Comparison of ENCODE assay signal across 28 mouse cellular contexts in the genomic region with DNA sequence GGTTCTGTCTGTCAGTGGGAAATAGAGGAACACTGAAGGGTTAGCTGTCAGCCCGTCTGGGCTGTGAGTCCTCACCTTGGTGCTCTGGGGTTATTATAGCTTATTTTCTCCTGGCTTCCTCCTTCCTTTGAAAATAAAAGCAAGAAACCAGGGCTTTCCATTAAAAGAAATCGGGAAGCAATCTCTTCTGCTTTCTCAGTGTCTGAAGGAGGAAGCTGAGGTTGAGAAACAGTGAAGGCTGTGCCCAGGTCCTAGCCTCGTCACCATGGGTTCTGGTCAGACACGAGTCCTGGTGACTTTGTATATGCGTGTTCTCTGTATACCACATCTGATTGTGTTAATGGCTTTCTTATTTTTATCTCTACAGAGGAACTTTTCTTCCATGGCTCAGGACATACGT. TPM values are rescaled to one million over a fixed set of nuclear protein-coding genes. Genes with fewer than 3 reads are reported as not detected.
A peak's percentile ranks its signal among the peaks of the same experiment; 100 is the strongest.
DNase-seq lines count a peak whose midpoint lies in the region; ATAC-seq and TF ChIP-seq lines count a peak whose summit lies in the region.
"Had no signal": no experiment of that assay in that cellular context is flagged by ENCODE, and none has a peak within 500 bp of the region (broad histone marks: within the 10 kb centered on the region; RNA-seq: fewer than 3 reads in every experiment).

No protein-coding gene starts in this region.

- no peak overlapping the region for H3K9ac ChIP-seq in liver, adult 2 months (ENCODE audit: low read depth, low read length)
- no peak overlapping the region for H3K9ac ChIP-seq in MEL (ENCODE audit: control insufficient read depth, low read depth, low read length, poor library complexity, severe bottlenecking)
- H3K9ac ChIP-seq in hindbrain, embryonic 12.5 days, result no peak overlapping the region
- H3K9ac ChIP-seq: heart, embryonic 12.5 days; hindbrain, embryonic 15.5 days; intestine, embryonic 15.5 days; limb, embryonic 15.5 days; midbrain, embryonic 12.5 days; neural tube, embryonic 13.5 days had no signal

- no peak for TF ChIP-seq EP300 in MEL (IDR thresholded peaks at IDR 0.05; ENCODE audit: low read depth in 1 of 2, low read length in 2 of 2)

- no peak for TF ChIP-seq CTCF in liver, adult 2 months (IDR thresholded peaks at IDR 0.05; ENCODE audit: low read depth, low read length)
- TF ChIP-seq CTCF in MEL (IDR thresholded peaks at IDR 0.05 in 2 of 3, conservative IDR thresholded peaks at IDR 0.05 in 1 of 3; ENCODE audit: control insufficient read depth in 1 of 3, insufficient read depth in 1 of 3, low read depth in 2 of 3, low read length in 3 of 3, poor library complexity in 1 of 3, severe bottlenecking in 1 of 3), result no peak
- no peak for TF ChIP-seq CTCF in bone marrow macrophage, adult 2 months (IDR thresholded peaks at IDR 0.05; ENCODE audit: low read depth, low read length)

- DNase-seq in liver, adult 2 months (ENCODE audit: extremely low read depth, low read depth, low spot score), result peak; percentile 42
- DNase-seq in liver (no peak), MEL (ENCODE audit: low read depth, low spot score) (no peak)
- no peak for DNase-seq in forebrain, embryonic 10.5 days (ENCODE audit: extremely low spot score, low spot score)
- DNase-seq: adrenal gland, postnatal 10 days; cerebellum, adult 18-20 months; cerebellum, postnatal 36 days; gastrocnemius, postnatal 14 days; heart, postnatal 36 days; layer of hippocampus, postnatal 36 days; thymus, postnatal 4 days had no signal

- no peaks in the 10 kb centered on the region for H3K27me3 ChIP-seq in liver, adult 2 months (ENCODE audit: control insufficient read depth, insufficient read depth, low read length)
- H3K27me3 ChIP-seq in MEL (ENCODE audit: control insufficient read depth in 1 of 2, insufficient read depth in 2 of 2, low read length in 2 of 2), result peaks cover 1 to 5% of the 10 kb centered on the region in 2 experiments; a peak in 3 of 4 replicates
- no peaks in the 10 kb centered on the region for H3K27me3 ChIP-seq in forebrain, embryonic 10.5 days (ENCODE audit: poor library complexity, severe bottlenecking)
- no peaks in the 10 kb centered on the region for H3K27me3 ChIP-seq in hindbrain, embryonic 12.5 days
- H3K27me3 ChIP-seq: heart, embryonic 12.5 days; hindbrain, embryonic 15.5 days; intestine, embryonic 15.5 days; limb, embryonic 15.5 days; midbrain, embryonic 12.5 days; neural tube, embryonic 13.5 days had no signal

- no peak overlapping the region for H3K4me3 ChIP-seq in liver, adult 2 months (ENCODE audit: insufficient read depth, low read depth, low read length)
- no peak overlapping the region for H3K4me3 ChIP-seq in MEL (ENCODE audit: control insufficient read depth in 1 of 2, insufficient read depth in 1 of 2, low read depth in 2 of 2, low read length in 2 of 2)
- H3K4me3 ChIP-seq in bone marrow macrophage, adult 2 months (ENCODE audit: insufficient read depth, low read length), result peak overlapping the region; percentile 61
- no peak overlapping the region for H3K4me3 ChIP-seq in forebrain, embryonic 10.5 days
- no peak overlapping the region for H3K4me3 ChIP-seq in hindbrain, embryonic 12.5 days
- H3K4me3 ChIP-seq: heart, embryonic 12.5 days; hindbrain, embryonic 15.5 days; intestine, embryonic 15.5 days; limb, embryonic 15.5 days; midbrain, embryonic 12.5 days; neural tube, embryonic 13.5 days had no signal

- no peak overlapping the region for H3K27ac ChIP-seq in liver, adult 2 months (replicated peaks; ENCODE audit: insufficient read depth, low read depth, low read length)
- no peak overlapping the region for H3K27ac ChIP-seq in MEL (ENCODE audit: control insufficient read depth, low read depth, low read length)
- peak overlapping the region; percentile 98 for H3K27ac ChIP-seq in bone marrow macrophage, adult 2 months (ENCODE audit: insufficient read depth, low read depth, low read length)
- no peak overlapping the region for H3K27ac ChIP-seq in forebrain, embryonic 10.5 days
- no peak overlapping the region for H3K27ac ChIP-seq in hindbrain, embryonic 12.5 days
- H3K27ac ChIP-seq: hindbrain, embryonic 15.5 days; intestine, embryonic 15.5 days; kidney, postnatal 0 days; limb, embryonic 15.5 days; midbrain, embryonic 12.5 days; neural tube, embryonic 13.5 days had no signal

- H3K4me1 ChIP-seq in liver, adult 2 months (ENCODE audit: control insufficient read depth, insufficient read depth, low read length), result no peaks in the 10 kb centered on the region
- H3K4me1 ChIP-seq in MEL (ENCODE audit: control insufficient read depth in 1 of 2, insufficient read depth in 2 of 2, low read length in 2 of 2), result peaks cover 0 to 30% of the 10 kb centered on the region in 2 experiments; a peak in 2 of 4 replicates
- H3K4me1 ChIP-seq in bone marrow macrophage, adult 2 months (ENCODE audit: control insufficient read depth, insufficient read depth, low read length), result peaks cover 56% of the 10 kb centered on the region
- H3K4me1 ChIP-seq in forebrain, embryonic 10.5 days, result peaks cover 9% of the 10 kb centered on the region
- no peaks in the 10 kb centered on the region for H3K4me1 ChIP-seq in hindbrain, embryonic 12.5 days
- H3K4me1 ChIP-seq: hindbrain, embryonic 15.5 days had no signal

- TF ChIP-seq POLR2A in liver, adult 2 months (IDR thresholded peaks at IDR 0.05; ENCODE audit: extremely low read depth, insufficient read depth, low read length), result no peak
- no peak for TF ChIP-seq POLR2A in MEL (IDR thresholded peaks at IDR 0.05; ENCODE audit: control insufficient read depth in 1 of 2, insufficient read depth in 1 of 2, low read depth in 1 of 2, low read length in 2 of 2, poor library complexity in 1 of 2)
- no peak for TF ChIP-seq POLR2A in bone marrow macrophage, adult 2 months (IDR thresholded peaks at IDR 0.05; ENCODE audit: borderline replicate concordance, low read depth, low read length)

- no peaks in the 10 kb centered on the region for H3K79me2 ChIP-seq in liver, adult 2 months (ENCODE audit: control insufficient read depth, insufficient read depth, low read length)
- H3K79me2 ChIP-seq in MEL (ENCODE audit: control insufficient read depth, insufficient read depth, low read length, poor library complexity), result no peaks in the 10 kb centered on the region

- no peak for TF ChIP-seq RAD21 in MEL (IDR thresholded peaks at IDR 0.05; ENCODE audit: low read depth, low read length)

- peak; percentile 75 for ATAC-seq in megakaryocyte, adult 5-6 weeks (ENCODE audit: poor library complexity, severe bottlenecking)
- no peak for ATAC-seq in hindbrain, embryonic 12.5 days (ENCODE audit: low FRiP score)
- no peak for ATAC-seq in frontal cortex, adult (ENCODE audit: low TSS enrichment)
- ATAC-seq: activated CD4-positive, CD25-positive, alpha-beta regulatory T cell, adult 4 months; intestine, embryonic 15.5 days had no signal

- WGBS in liver, adult 2 months, result 77% methylated on average over 6 of the region's 6 CpGs
- 85% methylated on average over 6 of the region's 6 CpGs for WGBS in forebrain, embryonic 10.5 days
- 82% methylated on average over 6 of the region's 6 CpGs for WGBS in hindbrain, embryonic 12.5 days

- H3K9me3 ChIP-seq in MEL (replicated peaks; ENCODE audit: insufficient read depth, low read length), result no peaks in the 10 kb centered on the region
- no peaks in the 10 kb centered on the region for H3K9me3 ChIP-seq in forebrain, embryonic 10.5 days
- H3K9me3 ChIP-seq in hindbrain, embryonic 12.5 days (replicated peaks), result no peaks in the 10 kb centered on the region
- H3K9me3 ChIP-seq: heart, embryonic 12.5 days; hindbrain, embryonic 15.5 days; intestine, embryonic 15.5 days; limb, embryonic 15.5 days; midbrain, embryonic 12.5 days; neural tube, embryonic 13.5 days had no signal

- no peaks in the 10 kb centered on the region for H3K36me3 ChIP-seq in liver, adult 2 months (ENCODE audit: control insufficient read depth, insufficient read depth, low read length)
- H3K36me3 ChIP-seq in MEL (ENCODE audit: control insufficient read depth in 1 of 2, insufficient read depth in 2 of 2, low read length in 2 of 2), result peaks cover 0 to 18% of the 10 kb centered on the region in 2 experiments; a peak in 2 of 4 replicates
- H3K36me3 ChIP-seq in forebrain, embryonic 10.5 days (replicated peaks), result no peaks in the 10 kb centered on the region
- no peaks in the 10 kb centered on the region for H3K36me3 ChIP-seq in hindbrain, embryonic 12.5 days
- H3K36me3 ChIP-seq: heart, embryonic 12.5 days; hindbrain, embryonic 15.5 days; intestine, embryonic 15.5 days; limb, embryonic 15.5 days; midbrain, embryonic 12.5 days; neural tube, embryonic 13.5 days had no signal

- H3K4me2 ChIP-seq in hindbrain, embryonic 12.5 days (replicated peaks), result no peak overlapping the region
- H3K4me2 ChIP-seq: heart, embryonic 12.5 days; hindbrain, embryonic 15.5 days; intestine, embryonic 15.5 days; limb, embryonic 15.5 days; midbrain, embryonic 12.5 days; neural tube, embryonic 13.5 days had no signal

RNA-seq across cellular contexts. Expression of a gene that starts 1.1 kb away (rescaled TPM):
- total RNA-seq in liver, adult 2 months (2014; rRNA removed), result 0.55 and 0.60 TPM in 2 replicates
- polyA plus RNA-seq in liver, adult 2 months (2012; rRNA removed), result 0.14 and 0.44 TPM in 2 replicates
- total RNA-seq in MEL (2012; rRNA removed), result not detected in 2 replicates
- polyA plus RNA-seq in MEL (2012; ENCODE audit: insufficient read depth in 1 of 2, insufficient read length in 2 of 2, low read depth in 1 of 2, low replicate concordance in 2 of 2, missing spikeins in 1 of 2), result not detected
- 50.6 and 52.3 TPM in 2 replicates for polyA plus RNA-seq in bone marrow macrophage, adult 2 months (2012; ENCODE audit: insufficient read depth, insufficient read length, missing spikeins)
- 23.8 and 32.5 TPM in 2 replicates for total RNA-seq in megakaryocyte, adult 5-6 weeks (2015)
- 41.2 and 43.0 TPM in 2 replicates for total RNA-seq in megakaryocyte, adult 5-6 weeks (2017)
- 0.04 TPM in 1 of 2 replicates, not detected in the other for polyA plus RNA-seq in forebrain, embryonic 10.5 days (2016; fragmentation: Nextera tagmentation; extraction: Ambion mirVana)
- 0.34 and 0.85 TPM in 2 replicates for polyA plus RNA-seq in hindbrain, embryonic 12.5 days (2016; fragmentation: Nextera tagmentation; extraction: Ambion mirVana)
- polyA plus RNA-seq: activated CD4-positive, CD25-positive, alpha-beta regulatory T cell, adult 4 months had no signal

RNA-seq across cellular contexts. Expression of a gene that starts 15.9 kb away (rescaled TPM):
- 5.1 and 7.1 TPM in 2 replicates for total RNA-seq in liver, adult 2 months (2014; rRNA removed)
- 8.0 and 9.4 TPM in 2 replicates for polyA plus RNA-seq in liver, adult 2 months (2012; rRNA removed)
- 31.7 and 31.8 TPM in 2 replicates for total RNA-seq in MEL (2012; rRNA removed)
- polyA plus RNA-seq in MEL (2012; ENCODE audit: insufficient read depth in 1 of 2, insufficient read length in 2 of 2, low read depth in 1 of 2, low replicate concordance in 2 of 2, missing spikeins in 1 of 2), result 10 to 100 TPM in 1 of 2 experiments, not detected in 1; 49.6 TPM
- 20.2 and 24.1 TPM in 2 replicates for polyA plus RNA-seq in bone marrow macrophage, adult 2 months (2012; ENCODE audit: insufficient read depth, insufficient read length, missing spikeins)
- total RNA-seq in megakaryocyte, adult 5-6 weeks (2015), result 9.0 and 9.4 TPM in 2 replicates
- total RNA-seq in megakaryocyte, adult 5-6 weeks (2017), result 7.4 and 13.4 TPM in 2 replicates
- polyA plus RNA-seq in forebrain, embryonic 10.5 days (2016; fragmentation: Nextera tagmentation; extraction: Ambion mirVana), result 43.1 and 44.2 TPM in 2 replicates
- polyA plus RNA-seq in hindbrain, embryonic 12.5 days (2016; fragmentation: Nextera tagmentation; extraction: Ambion mirVana), result 24.2 and 26.0 TPM in 2 replicates

RNA-seq across cellular contexts. Expression of a gene that starts 33.6 kb away (rescaled TPM):
- not detected in 2 replicates for total RNA-seq in liver, adult 2 months (2014; rRNA removed)
- polyA plus RNA-seq in liver, adult 2 months (2012; rRNA removed), result not detected in 2 replicates
- total RNA-seq in MEL (2012; rRNA removed), result not detected in 2 replicates
- not detected for polyA plus RNA-seq in MEL (2012; ENCODE audit: insufficient read depth in 1 of 2, insufficient read length in 2 of 2, low read depth in 1 of 2, low replicate concordance in 2 of 2, missing spikeins in 1 of 2)
- polyA plus RNA-seq in bone marrow macrophage, adult 2 months (2012; ENCODE audit: insufficient read depth, insufficient read length, missing spikeins), result not detected in 2 replicates
- not detected in 2 replicates for total RNA-seq in megakaryocyte, adult 5-6 weeks (2015)
- total RNA-seq in megakaryocyte, adult 5-6 weeks (2017), result not detected in 2 replicates
- not detected in 2 replicates for polyA plus RNA-seq in forebrain, embryonic 10.5 days (2016; fragmentation: Nextera tagmentation; extraction: Ambion mirVana)
- not detected in 2 replicates for polyA plus RNA-seq in hindbrain, embryonic 12.5 days (2016; fragmentation: Nextera tagmentation; extraction: Ambion mirVana)
- total RNA-seq: adrenal gland, postnatal 10 days; gastrocnemius, postnatal 14 days; heart, postnatal 36 days; layer of hippocampus, postnatal 36 days; left cerebral cortex, postnatal 25 days had no signal
- polyA plus RNA-seq: activated CD4-positive, CD25-positive, alpha-beta regulatory T cell, adult 4 months; forebrain, embryonic 11.5 days; heart, embryonic 12.5 days; hindbrain, embryonic 15.5 days; intestine, embryonic 15.5 days; kidney, postnatal 0 days; limb, embryonic 15.5 days; lung, embryonic 16.5 days; midbrain, embryonic 12.5 days; neural tube, embryonic 13.5 days; spleen, adult 2 months; stomach, embryonic 14.5 days had no signal

RNA-seq across cellular contexts. Expression of a gene that starts 50.6 kb away (rescaled TPM):
- total RNA-seq in liver, adult 2 months (2014; rRNA removed), result not detected in 2 replicates
- polyA plus RNA-seq in liver, adult 2 months (2012; rRNA removed), result not detected in 2 replicates
- total RNA-seq in MEL (2012; rRNA removed), result not detected in 2 replicates
- not detected for polyA plus RNA-seq in MEL (2012; ENCODE audit: insufficient read depth in 1 of 2, insufficient read length in 2 of 2, low read depth in 1 of 2, low replicate concordance in 2 of 2, missing spikeins in 1 of 2)
- polyA plus RNA-seq in bone marrow macrophage, adult 2 months (2012; ENCODE audit: insufficient read depth, insufficient read length, missing spikeins), result not detected in 2 replicates
- not detected in 2 replicates for total RNA-seq in megakaryocyte, adult 5-6 weeks (2015)
- not detected in 2 replicates for total RNA-seq in megakaryocyte, adult 5-6 weeks (2017)
- polyA plus RNA-seq in forebrain, embryonic 10.5 days (2016; fragmentation: Nextera tagmentation; extraction: Ambion mirVana), result not detected in 2 replicates
- not detected in 2 replicates for polyA plus RNA-seq in hindbrain, embryonic 12.5 days (2016; fragmentation: Nextera tagmentation; extraction: Ambion mirVana)
- total RNA-seq: adrenal gland, postnatal 10 days; gastrocnemius, postnatal 14 days; heart, postnatal 36 days; layer of hippocampus, postnatal 36 days; left cerebral cortex, postnatal 25 days had no signal
- polyA plus RNA-seq: activated CD4-positive, CD25-positive, alpha-beta regulatory T cell, adult 4 months; forebrain, embryonic 11.5 days; heart, embryonic 12.5 days; hindbrain, embryonic 15.5 days; intestine, embryonic 15.5 days; kidney, postnatal 0 days; limb, embryonic 15.5 days; lung, embryonic 16.5 days; midbrain, embryonic 12.5 days; neural tube, embryonic 13.5 days; spleen, adult 2 months; stomach, embryonic 14.5 days had no signal

Comparison
In these comparisons a context has a peak if more than half of its experiments do, and no peak if none do; other contexts are left out.
1. RNA of a gene that starts 1.1 kb away (polyA plus RNA-seq): 50.6 to 52.3 TPM in bone marrow macrophage, adult 2 months; 0.14 to 0.44 TPM in liver, adult 2 months, 0.34 to 0.85 TPM in hindbrain, embryonic 12.5 days, not detected in MEL and 0.04 TPM in forebrain, embryonic 10.5 days; every median in the first group is over 10 times any median in the second.